Mouse (Mus musculus): ENCODE results near the gene Hoxc12.

Hoxc12 gene

DNA sequence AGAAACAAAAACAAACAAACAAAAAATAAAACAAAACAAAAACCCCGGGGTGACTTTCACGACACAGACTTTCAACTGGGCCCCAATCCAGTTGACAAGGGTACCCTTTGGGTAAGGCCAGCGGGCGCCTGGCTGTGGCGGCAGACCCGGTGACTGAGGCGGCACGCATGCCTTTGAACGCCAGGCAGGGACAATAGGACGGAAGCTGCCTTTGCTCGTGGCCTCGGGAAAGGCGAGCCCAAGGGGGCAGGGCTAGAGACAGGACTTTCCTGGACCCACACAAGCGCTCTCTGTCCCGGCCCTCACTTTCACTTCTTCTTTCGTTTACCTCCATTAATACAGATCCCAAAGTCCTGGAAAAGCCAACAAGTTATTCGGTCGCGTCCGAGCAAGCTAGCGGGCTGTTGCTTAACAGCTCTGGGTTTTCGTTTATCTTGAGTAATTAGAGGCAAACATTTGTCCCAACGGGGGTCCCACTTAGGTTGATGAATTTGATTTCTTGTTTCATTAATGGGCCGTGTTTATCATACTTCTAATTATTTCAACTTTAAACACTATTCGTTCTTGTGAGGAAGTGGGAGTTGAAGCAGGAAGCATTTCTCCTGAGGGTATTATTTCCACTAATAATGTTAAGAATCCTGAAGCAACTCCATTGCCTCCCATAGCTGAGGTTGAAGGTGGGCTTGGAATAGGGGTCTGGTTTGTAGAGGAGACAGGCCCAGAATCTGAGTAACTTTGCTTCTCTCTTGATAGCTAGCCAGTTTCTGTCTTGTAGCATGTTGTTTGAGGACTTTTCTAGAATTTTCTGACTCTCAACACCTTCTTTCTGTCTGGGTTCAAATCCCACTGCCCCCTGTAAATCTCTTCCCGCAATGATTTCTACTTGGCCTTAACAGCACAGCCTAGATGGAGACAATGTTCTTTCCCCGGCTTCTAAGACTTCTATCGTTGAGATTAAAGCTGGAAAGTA is 27.4 kb downstream of the Hoxc12 start:
- DNase-seq (ENCODE audit: low read depth, low spot score) = no peak

DNA sequence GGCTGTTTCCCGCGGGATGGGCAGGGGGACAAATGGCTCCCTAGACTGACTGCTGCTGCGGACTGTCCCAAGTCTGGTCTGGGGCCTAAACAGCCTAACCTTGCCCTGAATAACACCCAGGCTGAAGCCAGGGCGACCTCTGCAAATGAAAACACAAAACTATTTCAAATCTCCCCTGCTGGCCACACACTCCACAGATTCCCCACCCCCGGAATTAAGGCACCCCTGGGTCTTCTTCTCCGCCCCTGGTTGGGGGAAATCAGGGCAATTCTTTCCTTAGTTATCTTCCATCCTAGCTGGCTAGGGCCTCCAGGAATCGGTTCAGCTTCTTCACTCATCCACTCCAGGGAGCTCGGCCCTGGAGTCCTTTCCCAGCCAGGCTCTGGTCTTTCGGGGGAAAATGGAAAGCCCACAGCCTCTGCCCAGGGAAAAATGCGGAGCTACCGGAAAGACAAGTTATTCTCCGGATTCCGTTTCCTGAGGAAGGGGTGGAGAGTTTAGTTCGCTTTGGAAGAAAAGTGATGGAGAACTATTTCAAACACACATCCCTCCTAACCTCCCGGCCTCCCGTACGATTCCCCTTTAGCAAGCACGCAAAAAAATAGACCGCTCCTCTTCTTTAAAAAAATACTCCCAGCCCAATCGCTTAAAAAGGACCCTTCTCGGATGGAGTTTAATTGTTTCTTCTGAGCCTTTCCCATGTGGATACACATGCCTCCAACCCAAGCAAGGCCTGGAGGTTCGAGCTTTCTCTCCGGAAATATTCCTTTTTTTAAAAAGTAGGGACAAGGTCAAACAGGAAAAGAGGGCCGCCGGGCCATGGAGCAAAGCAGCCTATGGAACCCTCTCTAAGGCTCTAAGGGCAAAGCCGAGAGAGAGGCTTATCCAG is 28.7 kb downstream of the Hoxc12 start:
- DNase-seq (ENCODE audit: low read depth, low spot score) = no peak

DNA sequence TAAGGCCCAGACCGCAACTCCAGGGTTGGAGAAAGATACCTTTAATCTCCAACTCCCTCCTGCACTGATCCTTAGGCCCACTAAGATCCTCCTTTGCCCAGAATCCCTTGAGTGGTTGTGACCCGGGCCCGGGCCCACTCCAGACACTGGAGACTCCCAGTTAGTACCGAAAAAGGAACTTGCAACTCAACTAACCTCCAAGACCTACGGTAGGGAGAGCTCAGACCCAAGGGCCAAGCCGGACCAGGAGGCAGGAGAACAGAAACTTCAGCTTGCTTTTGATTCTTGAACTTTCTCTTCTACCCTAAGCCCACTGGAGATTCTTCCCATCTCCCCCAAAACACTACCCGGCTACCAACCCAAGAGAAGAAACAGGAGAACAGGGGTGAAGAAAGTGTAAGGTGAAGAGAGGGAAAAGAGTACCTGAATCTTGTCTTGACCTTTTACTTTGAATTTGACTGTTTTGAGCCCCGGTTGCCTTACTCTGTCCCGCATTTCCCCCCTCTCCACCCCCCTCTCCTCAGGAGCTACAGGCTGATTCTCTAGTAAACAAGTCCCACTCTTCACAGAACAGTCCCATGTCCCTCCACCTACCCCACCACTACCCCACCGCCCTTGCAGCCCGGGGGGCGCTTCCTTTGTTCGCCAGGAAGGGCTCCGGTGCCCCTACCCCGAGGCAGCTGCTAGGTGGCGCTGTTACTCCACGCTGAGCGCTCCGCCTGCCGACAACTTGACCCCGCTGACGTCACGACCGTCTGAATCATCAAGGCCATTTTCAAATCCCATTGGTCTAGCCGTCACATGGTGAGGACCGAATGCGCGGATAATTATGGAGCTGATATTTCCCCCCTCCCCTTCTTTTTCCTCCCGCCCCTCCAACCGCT is 29.6 kb downstream of the Hoxc12 start:
- DNase-seq (ENCODE audit: low read depth, low spot score) = no peak

DNA sequence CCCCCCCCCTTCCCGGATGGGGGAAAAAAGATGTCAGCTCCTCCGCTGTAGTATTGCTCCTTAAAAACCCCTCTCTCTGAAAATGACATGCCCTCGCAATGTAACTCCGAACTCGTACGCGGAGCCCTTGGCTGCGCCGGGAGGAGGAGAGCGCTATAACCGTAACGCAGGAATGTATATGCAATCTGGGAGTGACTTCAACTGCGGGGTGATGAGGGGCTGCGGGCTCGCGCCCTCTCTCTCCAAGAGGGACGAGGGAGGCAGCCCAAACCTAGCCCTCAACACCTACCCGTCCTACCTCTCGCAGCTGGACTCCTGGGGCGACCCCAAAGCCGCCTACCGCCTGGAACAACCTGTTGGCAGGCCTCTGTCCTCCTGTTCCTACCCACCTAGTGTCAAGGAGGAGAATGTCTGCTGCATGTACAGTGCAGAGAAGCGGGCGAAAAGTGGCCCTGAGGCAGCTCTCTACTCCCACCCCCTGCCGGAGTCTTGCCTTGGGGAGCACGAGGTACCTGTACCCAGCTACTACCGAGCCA is 30.3 kb downstream of the Hoxc12 start, which contains the start of gene Hoxc10:
TSS of gene Hoxc10 (plus strand) at position 21 of the 536 bp plus-strand sequence.
- no peak for DNase-seq (ENCODE audit: low read depth, low spot score)

DNA sequence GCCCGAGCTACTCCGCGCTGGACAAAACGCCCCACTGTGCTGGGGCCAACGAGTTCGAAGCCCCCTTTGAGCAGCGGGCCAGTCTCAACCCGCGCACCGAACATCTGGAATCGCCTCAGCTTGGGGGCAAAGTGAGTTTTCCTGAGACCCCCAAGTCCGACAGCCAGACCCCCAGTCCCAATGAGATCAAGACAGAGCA is 30.7 kb downstream of the Hoxc12 start, which contains the start of gene Hoxc5:
TSS of gene Hoxc5 (plus strand) at position 132 of the 199 bp plus-strand sequence.
- no peak for DNase-seq (ENCODE audit: low read depth, low spot score)

DNA sequence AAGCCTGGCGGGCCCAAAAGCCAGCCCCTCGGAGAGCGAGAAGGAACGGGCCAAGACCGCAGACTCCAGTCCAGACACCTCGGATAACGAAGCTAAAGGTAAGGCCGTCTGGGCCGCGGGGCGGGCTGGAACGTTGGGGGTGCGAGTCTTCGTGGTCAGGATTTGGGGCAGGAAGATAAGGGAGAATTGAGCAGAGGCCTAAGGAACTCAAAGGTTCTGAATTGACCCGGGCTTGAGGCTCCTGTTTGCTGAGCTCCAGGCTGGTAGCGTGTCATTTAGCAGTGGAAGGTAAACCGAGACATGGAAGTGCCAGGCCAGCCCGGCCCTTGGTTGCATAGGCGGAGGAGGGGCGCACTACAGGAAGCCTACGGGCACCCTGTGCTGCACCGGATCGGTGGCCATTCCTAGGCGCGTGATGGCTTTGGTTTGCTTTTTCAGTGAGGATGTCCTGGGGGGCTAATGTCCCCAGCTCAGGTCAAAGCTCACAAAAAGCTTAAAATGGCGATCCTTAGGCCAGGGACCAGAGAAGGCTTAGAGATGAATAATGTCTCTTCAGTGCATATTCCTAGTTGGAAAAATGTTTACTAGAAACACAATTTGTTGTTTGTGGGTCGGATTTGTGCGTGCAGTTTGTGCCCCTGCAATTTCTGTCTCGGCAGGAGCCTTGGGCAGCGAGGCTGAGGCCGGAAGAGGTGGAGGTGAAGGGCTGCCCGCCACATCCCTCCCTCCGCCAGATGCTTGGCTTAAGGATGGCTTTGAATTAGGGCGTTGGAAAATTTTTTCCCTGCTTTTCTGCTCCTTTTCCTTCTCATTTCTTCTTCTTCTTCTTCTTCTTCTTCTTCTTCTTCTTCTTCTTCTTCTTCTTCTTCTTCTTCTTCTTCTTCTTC is 31.2 kb downstream of the Hoxc12 start:
- no peak for DNase-seq (ENCODE audit: low read depth, low spot score)

DNA sequence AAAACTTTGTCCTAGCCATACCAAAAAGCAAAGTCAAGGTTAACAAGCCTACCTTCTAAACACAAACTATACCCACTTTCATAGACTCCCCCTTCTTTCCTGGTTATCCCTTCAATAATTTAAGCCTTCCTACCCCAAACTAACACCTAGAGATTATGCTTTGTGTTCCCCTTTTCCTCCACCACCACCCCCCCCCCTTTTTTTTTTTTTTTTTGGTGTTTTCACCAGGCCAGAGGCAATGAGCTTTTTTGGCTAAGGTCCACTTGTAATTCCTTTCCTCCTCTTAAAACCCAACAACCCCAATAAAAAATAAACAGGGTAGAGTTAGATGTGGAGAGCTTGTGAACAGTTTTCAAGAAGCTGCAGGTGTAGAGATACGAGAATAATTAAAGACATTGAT is 32.7 kb downstream of the Hoxc12 start:
- no peak for DNase-seq (ENCODE audit: low read depth, low spot score)

DNA sequence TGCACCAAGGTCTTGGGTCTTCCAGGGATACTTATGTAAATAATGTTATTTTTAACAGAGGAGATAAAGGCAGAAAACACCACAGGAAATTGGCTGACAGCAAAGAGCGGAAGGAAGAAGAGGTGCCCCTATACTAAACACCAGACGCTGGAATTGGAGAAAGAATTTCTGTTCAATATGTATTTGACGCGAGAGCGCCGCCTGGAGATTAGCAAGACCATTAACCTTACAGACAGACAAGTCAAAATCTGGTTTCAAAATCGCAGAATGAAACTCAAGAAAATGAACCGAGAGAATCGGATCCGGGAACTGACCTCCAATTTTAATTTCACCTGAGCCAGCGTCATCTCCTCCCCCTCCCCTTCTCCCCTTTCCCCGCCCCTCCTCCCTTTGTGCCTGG is 34.2 kb downstream of the Hoxc12 start:
- peak; percentile 85 for DNase-seq (ENCODE audit: low read depth, low spot score)

DNA sequence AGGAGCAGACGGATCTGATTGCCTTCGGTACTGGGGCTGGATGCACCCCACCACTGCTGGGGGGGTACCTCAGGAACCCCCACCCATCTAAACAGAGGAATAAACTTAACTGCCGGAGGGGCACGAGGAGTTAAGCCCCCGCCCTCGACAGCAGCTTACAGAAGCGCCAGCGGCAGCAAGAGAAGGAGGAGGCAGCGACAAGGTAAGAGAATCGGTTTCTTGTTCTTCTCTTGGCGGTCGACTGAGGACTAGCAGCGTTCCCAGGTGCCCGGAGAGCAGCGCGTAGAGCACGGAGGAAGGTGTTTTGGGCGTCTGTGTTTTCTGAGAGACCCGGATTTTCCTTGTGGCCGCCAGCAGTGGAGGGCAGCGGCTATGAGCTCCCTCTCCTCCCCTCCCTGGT is 35.7 kb downstream of the Hoxc12 start:
- no peak for DNase-seq (ENCODE audit: low read depth, low spot score)

DNA sequence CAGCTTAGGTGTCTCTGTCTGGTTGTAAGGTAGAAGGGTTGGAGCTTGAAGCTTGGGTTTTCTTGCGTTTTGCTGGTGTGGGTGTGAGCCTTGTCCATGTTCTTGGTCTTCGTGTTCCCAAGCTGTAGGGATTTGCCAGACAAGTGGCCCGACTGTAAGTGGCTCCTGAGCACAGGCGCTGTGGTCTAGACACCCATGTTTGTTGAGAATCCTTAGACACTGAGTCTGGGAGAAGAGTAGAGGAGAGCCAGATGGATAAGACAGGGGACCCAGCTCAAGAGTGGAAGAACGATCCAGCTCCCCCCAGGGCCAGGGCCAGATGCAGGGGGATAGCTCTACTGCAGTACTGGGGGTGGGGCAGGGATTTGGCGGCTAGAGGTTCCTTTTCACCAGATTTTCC is 36.2 kb downstream of the Hoxc12 start:
- no peak for DNase-seq (ENCODE audit: low read depth, low spot score)

DNA sequence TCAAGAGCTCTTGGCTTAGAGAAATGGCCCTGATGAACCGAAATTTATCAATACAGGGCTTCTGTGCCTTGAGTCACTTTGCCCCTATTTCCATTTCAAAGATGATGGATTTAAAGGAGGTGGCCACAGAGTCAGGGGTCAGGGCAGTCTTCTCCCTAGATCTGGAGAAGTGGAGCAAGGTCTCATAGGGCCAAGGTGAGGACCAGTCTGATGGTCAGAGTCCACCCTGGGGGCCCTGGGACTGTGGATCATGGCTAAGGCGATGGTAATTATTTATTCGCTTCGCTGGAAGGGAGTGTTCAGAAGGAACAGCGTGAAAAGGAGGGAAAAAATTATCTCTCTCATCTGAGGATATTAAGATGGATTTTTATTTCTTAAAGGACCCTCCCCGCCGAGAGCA is 38.5 kb downstream of the Hoxc12 start:
- no peak for DNase-seq (ENCODE audit: low read depth, low spot score)

DNA sequence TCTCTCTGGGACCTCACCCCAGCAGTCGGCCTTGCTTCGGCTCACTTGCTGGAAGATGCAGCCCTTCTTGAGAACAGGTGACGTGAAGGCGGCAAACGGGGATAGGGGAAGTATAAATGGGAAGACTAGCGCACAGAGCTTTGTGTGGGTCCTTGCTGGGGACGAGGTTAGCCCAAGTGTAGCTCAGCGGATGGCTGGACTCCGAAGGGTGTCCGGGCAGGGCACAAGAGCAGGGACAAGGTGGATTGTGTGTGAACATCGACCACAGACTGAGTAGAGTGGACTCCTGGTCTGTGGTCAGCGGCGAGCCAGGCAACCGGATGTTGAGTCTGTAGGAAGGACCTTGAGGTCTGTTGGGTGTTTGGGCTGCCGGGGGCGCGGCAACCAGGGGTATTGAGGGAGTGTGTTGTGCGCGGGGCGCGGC is 39.1 kb downstream of the Hoxc12 start:
- no peak for DNase-seq (ENCODE audit: low read depth, low spot score)

DNA sequence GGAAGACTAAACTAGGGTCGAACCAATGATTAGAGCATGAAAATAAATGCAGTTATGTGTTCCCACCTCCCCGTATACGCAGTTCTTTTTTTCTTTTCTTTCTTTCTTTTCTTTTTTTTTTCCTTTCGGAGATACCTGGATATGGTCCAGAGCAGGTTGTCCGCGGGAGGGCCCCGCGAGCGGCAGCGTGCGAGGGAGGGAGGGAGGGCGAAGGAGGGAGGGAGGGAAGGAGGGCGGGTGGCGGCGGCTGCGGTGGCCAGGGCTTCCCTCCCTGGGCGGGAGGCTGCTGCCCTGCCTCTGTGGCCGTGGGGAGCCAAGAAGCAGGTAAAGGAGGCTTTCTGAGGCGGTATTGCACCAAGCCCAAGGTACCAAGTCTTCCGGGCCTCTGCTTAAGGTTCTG is 39.6 kb downstream of the Hoxc12 start, which contains the start of gene Hoxc9:
TSS of gene Hoxc9 (plus strand) at position 269 of the 400 bp plus-strand sequence.
- no peak for DNase-seq (ENCODE audit: low read depth, low spot score)

DNA sequence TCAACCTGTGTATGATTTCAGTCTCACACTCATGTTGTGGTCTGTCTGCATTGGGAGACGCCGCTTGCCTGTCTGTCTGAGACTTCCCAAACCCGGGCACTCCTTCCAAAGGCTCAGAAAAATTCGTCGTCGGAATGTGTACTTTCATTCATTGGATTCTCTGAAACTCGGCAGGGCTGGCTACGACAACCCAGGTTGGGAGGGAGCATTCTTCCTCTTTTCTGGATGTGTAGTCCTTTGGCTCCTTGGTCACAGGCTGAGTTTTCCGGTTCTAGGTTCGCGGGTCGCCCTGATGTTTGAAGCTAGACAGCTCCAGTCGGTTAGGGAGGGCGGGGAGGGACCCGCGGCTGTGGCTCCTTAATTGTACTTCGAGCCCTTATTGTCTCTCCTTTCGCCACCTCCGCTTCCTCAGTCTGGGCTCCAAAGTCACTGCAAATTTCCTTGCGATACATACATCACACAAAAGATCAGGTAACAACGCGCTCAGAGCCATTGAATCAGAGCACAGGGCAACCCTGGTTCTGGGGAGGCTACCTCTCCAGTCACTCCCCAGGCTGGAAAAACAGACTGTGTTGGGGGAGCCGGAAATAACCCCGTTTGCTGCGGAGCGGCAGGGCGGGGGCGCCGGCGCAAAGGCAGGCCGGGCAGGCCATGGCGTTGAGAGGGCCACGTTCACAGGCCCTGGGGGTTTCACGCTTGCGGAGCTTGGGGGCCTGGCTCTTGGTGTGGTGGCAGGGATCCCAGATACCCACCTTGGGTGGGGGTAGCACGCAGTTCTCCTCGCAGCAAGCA is 40.3 kb downstream of the Hoxc12 start:
- DNase-seq (ENCODE audit: low read depth, low spot score) = no peak

DNA sequence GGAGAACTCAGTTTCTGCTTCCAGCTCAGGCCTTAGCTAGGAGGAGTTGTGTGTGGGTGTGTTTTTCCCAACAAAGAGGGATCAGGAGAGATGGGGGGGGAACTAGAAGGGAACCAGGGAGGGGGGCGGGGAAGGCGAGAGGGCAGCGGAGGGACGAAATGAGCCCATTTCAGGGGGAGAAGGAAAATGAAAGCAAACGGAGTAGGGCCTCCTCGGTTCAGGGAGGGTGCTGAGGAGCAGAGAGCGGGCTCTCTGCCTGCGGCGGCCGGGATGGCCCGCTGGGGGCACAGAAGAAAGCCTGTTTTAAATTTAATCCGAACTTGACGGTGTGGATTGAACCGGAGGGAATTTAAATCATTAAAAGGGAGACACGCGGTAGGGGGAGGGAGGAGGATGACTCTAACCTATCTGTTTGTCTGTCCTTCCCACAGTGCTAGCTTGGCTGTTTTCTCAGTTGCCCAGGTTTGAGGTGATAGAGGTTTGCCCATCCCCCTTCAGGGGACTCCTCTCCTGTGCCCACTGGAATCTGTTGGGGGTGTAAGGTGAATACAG is 40.9 kb downstream of the Hoxc12 start:
- no peak for DNase-seq (ENCODE audit: low read depth, low spot score)

DNA sequence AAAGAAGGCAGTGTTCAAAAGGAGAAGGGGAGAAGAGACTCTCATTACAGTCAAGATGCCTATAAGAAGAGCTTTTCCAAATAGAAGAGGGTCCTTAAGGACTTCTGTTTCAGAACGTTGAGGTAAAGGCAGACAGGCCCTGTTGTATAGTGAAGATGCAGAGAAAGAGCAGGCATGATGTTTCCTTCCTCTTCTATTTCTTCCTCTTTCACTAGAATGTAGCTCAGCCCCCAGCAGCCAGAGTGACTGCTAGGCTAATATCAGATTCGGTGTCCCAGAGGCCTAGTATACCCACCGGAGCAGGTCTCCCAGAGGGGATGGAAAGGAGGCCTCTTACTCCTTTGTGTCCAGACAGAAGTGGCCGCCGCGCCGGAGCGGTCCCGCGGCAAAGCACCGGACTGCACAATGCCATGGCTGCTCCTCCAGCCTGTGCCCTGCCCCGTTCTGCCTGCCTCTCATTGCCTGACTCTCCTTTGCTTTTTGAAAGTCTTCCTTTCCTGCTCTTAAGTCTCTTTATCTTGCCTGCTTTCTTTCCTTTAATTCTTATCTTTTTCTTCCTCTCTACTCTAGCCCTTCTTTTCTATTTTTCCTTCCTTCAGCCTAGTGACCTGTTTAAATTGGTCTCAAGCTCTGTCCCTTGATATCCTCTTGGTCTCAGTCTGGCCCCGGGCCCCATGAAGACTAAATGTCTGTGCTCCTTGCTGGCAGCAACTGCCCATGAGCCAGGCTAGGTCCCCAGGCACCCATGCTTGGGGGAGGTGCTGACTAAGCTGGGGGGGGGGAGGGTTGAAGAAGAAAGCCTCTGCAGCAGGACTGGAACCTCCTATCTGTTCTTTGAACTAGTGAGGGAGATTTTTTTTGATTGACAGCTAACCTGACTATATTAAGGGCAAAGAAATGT is 42.3 kb downstream of the Hoxc12 start:
- DNase-seq (ENCODE audit: low read depth, low spot score) = no peak

DNA sequence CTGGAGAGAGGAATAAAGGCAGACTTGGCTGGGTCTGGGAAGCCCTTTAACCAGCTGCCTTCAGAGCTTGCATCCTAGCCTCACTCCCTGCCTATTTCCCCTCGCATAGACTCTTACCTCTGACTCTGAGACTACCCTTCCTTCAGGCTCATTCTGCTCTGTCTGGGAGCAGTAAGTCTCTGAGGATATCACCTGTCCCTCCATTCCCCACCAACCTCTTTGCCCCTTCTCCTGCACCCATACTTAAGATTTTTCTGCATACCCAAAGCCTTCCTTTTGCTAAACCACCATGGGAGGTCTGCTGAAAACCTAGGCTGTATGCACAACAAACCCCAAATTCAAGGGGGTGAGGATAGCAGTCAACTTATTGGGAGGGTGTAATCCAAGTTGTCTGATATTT is 43.4 kb downstream of the Hoxc12 start:
- no peak for DNase-seq (ENCODE audit: low read depth, low spot score)

DNA sequence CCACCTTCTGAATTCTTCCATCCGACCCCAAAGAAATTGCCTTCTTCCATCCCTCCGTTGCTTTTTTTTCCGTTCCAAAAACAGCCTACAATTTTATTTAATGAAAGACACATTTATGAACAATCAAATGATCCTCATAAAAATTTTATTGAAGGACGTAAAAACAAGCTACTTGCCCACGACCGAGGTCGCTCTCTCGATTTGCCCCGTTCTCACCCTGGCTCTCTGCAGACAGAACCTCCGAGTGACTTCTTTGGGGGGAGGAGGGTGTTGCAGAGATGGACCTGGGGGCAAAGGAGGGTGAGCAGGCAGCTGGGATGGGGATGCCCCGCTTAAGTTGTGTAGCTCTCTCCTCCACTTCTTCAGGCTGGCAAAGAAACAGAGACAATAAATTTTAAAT is 43.8 kb downstream of the Hoxc12 start:
- DNase-seq (ENCODE audit: low read depth, low spot score) = no peak
